Mouse (Mus musculus) embryo, embryonic 9.5 days (tissue): Measurements from ENCODE around the gene Mospd1.

ENCODE experiments used
- DNase-seq: peaks from one replicate; pipeline ENCODE4 v3.0.0-alpha.2; 2017; ENCODE audit errors: extremely low spot score

Mospd1 gene

GRCm38 (mm10) chrX:53370366-53370740 is at the start of gene Mospd1:
TSS of gene Mospd1 (minus strand) at chrX:53370502.
- peak; percentile 89 for DNase-seq

GRCm38 (mm10) chrX:53386362-53386761 is 16.1 kb upstream of the Mospd1 start:
- no peak for DNase-seq

DNA sequence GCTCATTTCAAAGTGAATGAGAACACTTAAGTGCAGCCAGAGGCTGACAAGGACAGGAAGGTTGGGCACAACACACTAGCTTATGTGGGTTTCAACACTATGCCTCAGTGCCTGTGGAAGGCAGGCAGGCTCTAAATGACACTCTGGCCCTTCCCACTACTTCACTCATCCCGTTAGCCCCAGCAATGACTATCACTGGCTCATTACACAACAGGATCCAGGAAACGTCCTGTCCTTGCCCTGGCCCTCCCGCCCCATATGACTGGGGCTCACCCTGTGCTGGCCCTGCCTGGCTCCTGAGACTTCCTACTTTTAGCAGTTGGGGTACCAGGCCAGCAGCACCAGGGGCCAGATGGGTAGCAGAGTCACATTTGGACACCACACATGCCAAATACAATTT is 12.8 kb upstream of the Mospd1 start:
- no peak for DNase-seq

GRCm38 (mm10) chrX:53369534-53370365 is 552 bp downstream of the Mospd1 start:
- DNase-seq, result peak; percentile 31

DNA sequence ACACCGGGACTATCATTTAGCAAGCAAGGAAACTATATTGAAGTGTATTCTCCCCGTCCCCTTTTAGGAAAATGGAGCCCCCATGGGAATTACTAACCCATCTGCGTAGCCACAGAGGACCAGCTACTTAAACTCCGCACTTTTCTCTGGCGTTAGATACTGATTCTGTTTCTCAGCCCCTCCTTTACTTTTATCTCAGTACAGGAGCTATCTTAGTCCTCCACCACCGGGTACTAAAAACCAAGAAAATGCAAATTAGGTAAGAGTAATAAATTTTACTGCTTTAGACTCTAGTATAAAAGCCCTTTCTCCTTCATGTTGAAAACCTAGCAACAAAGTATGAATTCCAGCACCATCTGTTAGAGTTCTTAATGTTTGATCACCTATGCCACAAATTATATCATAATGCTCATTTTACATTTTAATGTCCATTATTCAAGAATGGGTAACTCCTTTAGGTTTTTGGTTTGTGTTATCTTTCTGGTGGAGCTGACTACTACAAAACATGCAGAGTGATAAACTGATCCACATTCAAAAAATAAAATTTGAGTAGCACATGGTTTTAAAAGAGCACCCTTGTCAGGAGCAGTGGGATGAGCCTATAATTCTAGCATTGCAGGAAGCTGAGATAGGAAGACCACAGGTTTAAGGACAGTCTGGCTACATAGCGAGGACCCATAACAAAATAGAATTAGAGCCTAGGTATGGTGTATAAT is 5.5 kb downstream of the Mospd1 start:
- no peak for DNase-seq

DNA sequence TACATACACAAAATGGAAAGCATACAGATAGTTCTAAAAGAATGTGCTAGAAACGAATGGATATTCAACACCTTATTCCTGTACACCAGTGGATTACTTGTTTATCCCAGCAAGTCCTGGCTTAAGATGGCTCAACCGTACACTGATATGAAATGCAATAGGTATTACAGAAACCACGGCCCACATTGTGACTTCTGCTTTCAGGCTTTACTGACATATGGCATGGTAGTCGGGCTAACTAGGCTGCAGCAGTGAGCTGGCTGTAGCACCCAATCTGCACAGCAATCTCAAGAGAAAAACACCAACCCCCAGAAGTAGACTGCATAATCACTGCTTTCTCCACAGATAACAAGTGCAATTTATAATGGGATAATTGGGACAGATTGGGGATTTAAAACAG is 21.9 kb downstream of the Mospd1 start:
- no peak for DNase-seq

- peak; percentile 37 for DNase-seq
These were observed 28.8 kb downstream of the Mospd1 start for GRCm38 (mm10) chrX:53341531-53341930.

DNA sequence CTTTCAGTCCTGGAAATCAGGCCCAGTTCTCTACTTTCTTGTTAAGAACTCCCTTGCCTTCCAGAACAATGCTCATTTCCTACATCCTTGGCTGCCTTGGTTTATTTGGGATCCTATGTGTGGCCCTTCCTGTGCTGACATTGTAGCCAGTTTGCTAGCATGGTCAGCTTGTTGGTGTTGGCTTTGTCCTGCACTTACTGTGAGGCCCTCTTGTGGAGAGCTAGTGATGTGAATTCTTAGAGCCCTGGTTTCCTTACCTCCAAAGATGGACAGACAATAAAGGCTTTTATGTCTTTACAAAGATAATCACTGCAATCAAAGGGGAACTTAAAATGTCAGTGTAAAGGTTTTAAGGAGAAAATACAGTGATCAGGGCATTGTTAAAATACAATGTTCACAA is 32.9 kb downstream of the Mospd1 start:
- no peak for DNase-seq

GRCm38 (mm10) chrX:53330396-53330795 is 39.9 kb downstream of the Mospd1 start:
- DNase-seq, result no peak

- no peak for DNase-seq
These were observed 49.2 kb downstream of the Mospd1 start for GRCm38 (mm10) chrX:53321111-53321510.

- no peak for DNase-seq
These were observed 49.7 kb downstream of the Mospd1 start for GRCm38 (mm10) chrX:53320564-53320963.
